Mouse (Mus musculus): ENCODE data around the gene Zbtb8a. TPM values are rescaled to one million over a fixed set of nuclear protein-coding genes. Genes with fewer than 3 reads are reported as not detected.

The Zbtb8a gene
- polyA plus RNA-seq, 1 experiment from 2014 or later, result 14.6 TPM

GRCm38 (mm10) chr4:129326191-129326590, 51.7 kb downstream of the Zbtb8a start:
- WGBS, result 82% methylated on average over 1 of the region's 1 CpGs
- no peaks in the 10 kb centered on the region for H3K27me3 ChIP-seq (ENCODE audit: control insufficient read depth, insufficient read depth, low read length)
- H3K36me3 ChIP-seq (replicated peaks; ENCODE audit: control insufficient read depth, insufficient read depth), result peaks cover 85% of the 10 kb centered on the region
- no peak overlapping the region for H3K4me3 ChIP-seq (replicated peaks; ENCODE audit: low read length)
- no peak overlapping the region for H3K27ac ChIP-seq
- H3K9me3 ChIP-seq (ENCODE audit: control insufficient read depth, low read length), result no peaks in the 10 kb centered on the region
- peaks cover 4% of the 10 kb centered on the region; the same call in 1 of the 2 replicates for H3K4me1 ChIP-seq (replicated peaks; ENCODE audit: control insufficient read depth, insufficient read depth, low read length)
- DNase-seq (ENCODE audit: low spot score) (no peak), ATAC-seq (ENCODE audit: low FRiP score) (no peak)
- H3K4me2 ChIP-seq (replicated peaks), result no peak overlapping the region
- no peak overlapping the region for H3K9ac ChIP-seq

- peaks cover 87% of the 10 kb centered on the region for H3K36me3 ChIP-seq (replicated peaks; ENCODE audit: control insufficient read depth, insufficient read depth)
- 85% methylated on average over 1 of the region's 1 CpGs for WGBS
- no peak for DNase-seq (ENCODE audit: low spot score)
These were observed 53.2 kb downstream of the Zbtb8a start for GRCm38 (mm10) chr4:129324756-129325155.

GRCm38 (mm10) chr4:129323491-129323890, 54.4 kb downstream of the Zbtb8a start:
- Histone ChIP-seq H3K27me3 (ENCODE audit: control insufficient read depth, insufficient read depth, low read length) (no peaks in the 10 kb centered on the region), H3K27ac (no peak overlapping the region), H3K9ac (no peak overlapping the region), H3K4me1 (replicated peaks; ENCODE audit: control insufficient read depth, insufficient read depth, low read length) (no peaks in the 10 kb centered on the region), H3K4me2 (replicated peaks) (no peak overlapping the region), H3K9me3 (ENCODE audit: control insufficient read depth, low read length) (no peaks in the 10 kb centered on the region), H3K36me3 (replicated peaks; ENCODE audit: control insufficient read depth, insufficient read depth) (peaks cover 84% of the 10 kb centered on the region), H3K4me3 (replicated peaks; ENCODE audit: low read length) (no peak overlapping the region)
- WGBS, result 97% methylated on average over 1 of the region's 1 CpGs
- ATAC-seq (ENCODE audit: low FRiP score), result no peak
- no peak for DNase-seq (ENCODE audit: low spot score)

More at GRCm38 (mm10) chr4:129324756-129325155, 53.2 kb downstream of the Zbtb8a start:
- no peaks in the 10 kb centered on the region for H3K9me3 ChIP-seq (ENCODE audit: control insufficient read depth, low read length)
- no peak overlapping the region for H3K4me3 ChIP-seq (replicated peaks; ENCODE audit: low read length)
- H3K4me2 ChIP-seq (replicated peaks), result no peak overlapping the region
- H3K9ac ChIP-seq, result no peak overlapping the region
- H3K27me3 ChIP-seq (ENCODE audit: control insufficient read depth, insufficient read depth, low read length), result no peaks in the 10 kb centered on the region
- H3K4me1 ChIP-seq (replicated peaks; ENCODE audit: control insufficient read depth, insufficient read depth, low read length), result no peaks in the 10 kb centered on the region
- no peak for ATAC-seq (ENCODE audit: low FRiP score)
- H3K27ac ChIP-seq, result no peak overlapping the region

DNA sequence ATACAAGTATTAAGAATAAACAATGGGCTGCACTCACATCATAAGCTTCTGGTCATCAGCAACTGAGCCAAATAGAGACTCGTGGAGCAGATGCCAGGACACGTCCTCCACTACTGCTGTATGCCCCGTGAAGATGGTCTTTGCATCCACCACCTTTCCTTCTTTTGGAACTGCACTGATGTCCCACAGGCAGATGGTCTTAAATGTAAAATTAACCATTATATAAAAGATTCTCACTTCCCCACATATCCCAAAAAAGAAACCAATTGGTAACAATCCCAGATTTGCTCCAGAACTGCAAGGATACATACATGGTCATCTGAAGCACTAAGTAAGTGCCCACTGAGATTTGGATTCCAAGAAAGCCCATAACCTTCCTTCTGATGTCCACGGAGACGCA, 55.9 kb downstream of the Zbtb8a start:
- H3K9ac ChIP-seq, result no peak overlapping the region
- H3K4me2 ChIP-seq (replicated peaks), result no peak overlapping the region
- DNase-seq (ENCODE audit: low spot score) (no peak), ATAC-seq (ENCODE audit: low FRiP score) (no peak)
- no peak overlapping the region for H3K27ac ChIP-seq
- no peaks in the 10 kb centered on the region for H3K27me3 ChIP-seq (ENCODE audit: control insufficient read depth, insufficient read depth, low read length)
- WGBS, result 93% methylated on average over 5 of the region's 5 CpGs
- H3K36me3 ChIP-seq (replicated peaks; ENCODE audit: control insufficient read depth, insufficient read depth), result peaks cover 84% of the 10 kb centered on the region
- H3K4me1 ChIP-seq (replicated peaks; ENCODE audit: control insufficient read depth, insufficient read depth, low read length), result no peaks in the 10 kb centered on the region
- no peak overlapping the region for H3K4me3 ChIP-seq (replicated peaks; ENCODE audit: low read length)
- H3K9me3 ChIP-seq (ENCODE audit: control insufficient read depth, low read length), result no peaks in the 10 kb centered on the region

DNA sequence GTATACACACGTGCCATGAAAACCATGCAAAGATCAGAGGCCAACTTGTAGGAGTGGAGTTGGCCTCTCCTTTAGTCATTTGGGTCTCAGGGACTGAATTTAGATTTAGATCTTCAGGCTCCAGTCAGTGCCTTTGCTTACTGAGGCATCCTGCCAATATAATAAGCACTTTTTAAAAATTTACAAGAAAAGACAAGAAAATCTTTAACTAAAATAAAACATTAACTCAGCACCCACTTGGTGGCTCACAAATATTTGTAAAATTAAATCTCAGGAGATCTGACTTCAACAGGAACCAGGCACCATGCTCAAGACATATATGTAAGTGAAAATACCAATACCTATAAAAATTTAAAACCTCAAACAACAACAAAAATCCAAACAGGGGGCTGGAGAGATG, 57.0 kb downstream of the Zbtb8a start:
- 95% methylated on average over 1 of the region's 1 CpGs for WGBS
- Histone ChIP-seq H3K4me3 (replicated peaks; ENCODE audit: low read length) (no peak overlapping the region), H3K9ac (no peak overlapping the region), H3K9me3 (ENCODE audit: control insufficient read depth, low read length) (no peaks in the 10 kb centered on the region), H3K27ac (no peak overlapping the region), H3K36me3 (replicated peaks; ENCODE audit: control insufficient read depth, insufficient read depth) (peaks cover 84% of the 10 kb centered on the region), H3K4me1 (replicated peaks; ENCODE audit: control insufficient read depth, insufficient read depth, low read length) (no peaks in the 10 kb centered on the region), H3K27me3 (ENCODE audit: control insufficient read depth, insufficient read depth, low read length) (no peaks in the 10 kb centered on the region), H3K4me2 (replicated peaks) (no peak overlapping the region)
- DNase-seq (ENCODE audit: low spot score) (no peak), ATAC-seq (ENCODE audit: low FRiP score) (no peak)

GRCm38 (mm10) chr4:129313886-129314285, 64.0 kb downstream of the Zbtb8a start:
- Histone ChIP-seq H3K27me3 (ENCODE audit: control insufficient read depth, insufficient read depth, low read length) (no peaks in the 10 kb centered on the region), H3K4me1 (replicated peaks; ENCODE audit: control insufficient read depth, insufficient read depth, low read length) (no peaks in the 10 kb centered on the region), H3K4me2 (replicated peaks) (no peak overlapping the region), H3K4me3 (replicated peaks; ENCODE audit: low read length) (no peak overlapping the region), H3K9me3 (ENCODE audit: control insufficient read depth, low read length) (no peaks in the 10 kb centered on the region), H3K9ac (no peak overlapping the region), H3K27ac (no peak overlapping the region), H3K36me3 (replicated peaks; ENCODE audit: control insufficient read depth, insufficient read depth) (peaks cover 86% of the 10 kb centered on the region)
- ATAC-seq (ENCODE audit: low FRiP score) (no peak), DNase-seq (ENCODE audit: low spot score) (no peak)
- 86% methylated on average over 3 of the region's 3 CpGs for WGBS

DNA sequence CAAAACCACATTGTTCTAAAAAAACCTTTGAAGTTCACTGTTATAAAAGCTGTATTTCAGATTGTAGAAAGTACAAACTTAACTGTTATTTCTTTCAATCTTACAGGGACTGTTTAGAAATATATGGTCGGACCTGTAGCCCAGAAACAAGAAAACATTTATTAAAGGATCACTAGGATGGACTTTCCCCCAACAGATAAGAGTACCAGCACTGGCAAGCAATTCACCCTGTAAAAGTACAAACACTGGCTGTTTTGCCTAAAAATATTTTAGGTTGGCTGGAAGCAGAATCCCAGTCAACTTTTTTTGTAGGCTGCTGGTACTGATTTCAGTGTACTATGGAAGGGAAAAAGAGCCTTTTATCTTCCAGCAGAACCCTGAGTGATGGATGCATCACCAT, 70.0 kb downstream of the Zbtb8a start:
- Histone ChIP-seq H3K27ac (no peak overlapping the region), H3K27me3 (ENCODE audit: control insufficient read depth, insufficient read depth, low read length) (no peaks in the 10 kb centered on the region), H3K9me3 (ENCODE audit: control insufficient read depth, low read length) (no peaks in the 10 kb centered on the region), H3K4me2 (replicated peaks) (no peak overlapping the region), H3K36me3 (replicated peaks; ENCODE audit: control insufficient read depth, insufficient read depth) (peaks cover 64% of the 10 kb centered on the region), H3K4me3 (replicated peaks; ENCODE audit: low read length) (no peak overlapping the region), H3K4me1 (replicated peaks; ENCODE audit: control insufficient read depth, insufficient read depth, low read length) (no peaks in the 10 kb centered on the region), H3K9ac (no peak overlapping the region)
- ATAC-seq (ENCODE audit: low FRiP score) (no peak), DNase-seq (ENCODE audit: low spot score) (no peak)
- 98% methylated on average over 1 of the region's 1 CpGs for WGBS

DNA sequence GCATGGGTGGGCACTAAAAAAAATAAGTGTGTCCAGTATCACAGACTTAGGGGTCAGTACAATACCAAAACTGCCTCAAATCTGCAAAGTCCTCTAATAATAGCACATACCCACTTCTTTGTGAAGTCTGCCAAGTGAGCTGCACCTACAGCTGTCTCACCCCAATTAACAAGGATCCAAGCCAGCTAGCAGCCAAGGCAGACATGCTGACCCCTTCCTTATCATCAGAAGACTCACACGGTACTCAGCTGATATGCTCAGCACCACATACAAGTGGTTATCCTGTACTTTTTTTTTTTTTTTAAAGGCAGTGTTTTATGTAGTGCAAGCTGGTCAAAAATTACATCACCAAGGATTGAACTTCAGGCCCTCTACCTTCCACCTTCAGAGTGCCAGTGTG, 73.6 kb downstream of the Zbtb8a start:
- DNase-seq (ENCODE audit: low spot score), result no peak

GRCm38 (mm10) chr4:129303816-129304215, 74.1 kb downstream of the Zbtb8a start:
- Histone ChIP-seq H3K27ac (no peak overlapping the region), H3K4me3 (replicated peaks; ENCODE audit: low read length) (no peak overlapping the region), H3K4me1 (replicated peaks; ENCODE audit: control insufficient read depth, insufficient read depth, low read length) (no peaks in the 10 kb centered on the region), H3K9ac (no peak overlapping the region), H3K27me3 (ENCODE audit: control insufficient read depth, insufficient read depth, low read length) (no peaks in the 10 kb centered on the region), H3K4me2 (replicated peaks) (no peak overlapping the region), H3K9me3 (ENCODE audit: control insufficient read depth, low read length) (no peaks in the 10 kb centered on the region), H3K36me3 (replicated peaks; ENCODE audit: control insufficient read depth, insufficient read depth) (peaks cover 35% of the 10 kb centered on the region)
- DNase-seq (ENCODE audit: low spot score) (no peak), ATAC-seq (ENCODE audit: low FRiP score) (no peak; the same call in 1 of the 2 replicates)
- WGBS, result 87% methylated on average over 9 of the region's 9 CpGs

More for the DNA sequence above, 73.6 kb downstream of the Zbtb8a start:
- no peak overlapping the region for H3K4me3 ChIP-seq (replicated peaks; ENCODE audit: low read length)
- no peak overlapping the region for H3K4me2 ChIP-seq (replicated peaks)
- 80% methylated on average over 1 of the region's 1 CpGs for WGBS
- no peak overlapping the region for H3K27ac ChIP-seq
- no peaks in the 10 kb centered on the region for H3K4me1 ChIP-seq (replicated peaks; ENCODE audit: control insufficient read depth, insufficient read depth, low read length)
- peaks cover 40% of the 10 kb centered on the region for H3K36me3 ChIP-seq (replicated peaks; ENCODE audit: control insufficient read depth, insufficient read depth)
- ATAC-seq (ENCODE audit: low FRiP score), result no peak
- H3K9me3 ChIP-seq (ENCODE audit: control insufficient read depth, low read length), result no peaks in the 10 kb centered on the region
- no peak overlapping the region for H3K9ac ChIP-seq
- no peaks in the 10 kb centered on the region for H3K27me3 ChIP-seq (ENCODE audit: control insufficient read depth, insufficient read depth, low read length)

All from hindbrain, embryonic 14.5 days (tissue).